Mouse (Mus musculus): Measurements from ENCODE around the gene Kxd1. TPM values are rescaled to one million over a fixed set of nuclear protein-coding genes. Genes with fewer than 3 reads are reported as not detected.

The Kxd1 gene
- total RNA-seq, 2 experiments from 2014 or later: 45.0 to 49.7 TPM

GRCm38 (mm10) chr8:70551558-70552161, 23.9 kb upstream of the Kxd1 start:
- DNase-seq (ENCODE audit: low spot score in 2 of 2): no peak
- intact Hi-C loops (cut with DNase I): no loop called here

GRCm38 (mm10) chr8:70549412-70550184, 21.8 kb upstream of the Kxd1 start:
- no peak for DNase-seq (ENCODE audit: low spot score in 2 of 2)
- intact Hi-C loops (cut with DNase I): loop anchor here (5.0 kb wide), 1 partner anchor 33 kb away; no protein-coding TSS in a partner anchor

DNA sequence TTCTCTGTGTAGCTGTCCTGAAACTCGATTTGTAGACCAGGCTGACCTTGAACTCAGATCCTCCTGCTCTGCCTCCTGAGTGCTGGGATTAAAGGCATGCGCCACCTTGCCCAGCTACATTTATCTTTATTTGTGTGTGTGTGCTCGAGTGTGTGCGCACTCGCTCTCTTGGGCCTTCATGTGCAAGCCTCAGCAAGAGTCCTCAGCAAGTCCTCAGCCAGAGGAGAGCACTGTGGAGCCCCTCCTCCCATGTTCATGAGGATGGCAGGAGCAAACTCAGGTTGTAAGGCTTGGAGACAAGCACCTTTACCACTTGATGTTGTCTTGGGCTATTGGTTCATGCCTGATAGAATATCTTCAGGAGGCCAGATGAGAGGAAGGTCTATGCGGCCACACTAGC, 20.0 kb upstream of the Kxd1 start:
- intact Hi-C loops (cut with DNase I): loop anchor here (5.0 kb wide), 1 partner anchor 35 kb away; no protein-coding TSS in a partner anchor
- DNase-seq (ENCODE audit: low spot score in 2 of 2): no peak

DNA sequence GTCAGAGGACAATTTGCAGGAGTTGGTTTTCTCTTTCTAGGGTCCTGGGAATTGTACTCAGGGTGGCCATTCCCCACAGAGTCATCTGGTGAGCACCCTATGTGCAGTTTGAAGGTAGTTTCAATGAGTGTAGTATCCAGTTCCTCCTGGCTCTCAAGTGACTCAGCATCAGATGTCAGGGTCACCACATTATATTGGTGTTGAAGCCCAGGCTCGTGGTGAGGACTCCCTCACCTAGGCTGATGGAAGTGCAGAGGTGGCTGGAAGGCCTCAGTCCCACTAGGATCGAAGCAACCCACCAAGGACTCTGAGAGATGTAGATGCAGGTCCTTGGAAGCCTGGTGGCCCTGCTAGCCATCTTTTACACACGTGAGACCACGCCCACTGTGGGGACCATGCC, 18.7 kb upstream of the Kxd1 start:
- intact Hi-C loops (cut with DNase I): loop anchor here (5.0 kb wide), 1 partner anchor 36 kb away; no protein-coding TSS in a partner anchor

GRCm38 (mm10) chr8:70544200-70544687, 16.5 kb upstream of the Kxd1 start:
- intact Hi-C loops (cut with DNase I): no loop called here
- DNase-seq (ENCODE audit: low spot score in 2 of 2): no peak

More for the DNA sequence above, 18.7 kb upstream of the Kxd1 start:
- no peak for DNase-seq (ENCODE audit: low spot score in 2 of 2)

DNA sequence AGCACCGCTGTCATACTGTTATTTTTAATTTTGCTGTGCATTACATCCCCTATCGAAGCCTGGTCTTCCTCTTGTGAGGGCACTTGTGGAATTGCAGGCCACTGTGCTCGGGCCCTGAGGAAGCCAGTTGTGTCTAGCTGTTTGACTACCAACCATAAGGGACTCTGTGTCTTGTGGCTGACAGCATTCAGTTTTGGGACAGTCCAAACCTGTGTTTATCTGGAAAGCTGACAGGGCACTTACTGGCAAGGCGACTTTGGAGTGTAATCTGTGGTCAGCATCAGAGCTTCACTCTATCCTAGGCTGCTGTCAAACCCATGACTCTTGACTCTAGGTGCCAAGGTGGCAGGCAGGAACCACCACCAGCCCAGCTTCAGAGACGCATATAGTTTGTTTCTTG, 13.3 kb upstream of the Kxd1 start:
- intact Hi-C loops (cut with DNase I): no loop called here
- DNase-seq (ENCODE audit: low spot score in 2 of 2): no peak

DNA sequence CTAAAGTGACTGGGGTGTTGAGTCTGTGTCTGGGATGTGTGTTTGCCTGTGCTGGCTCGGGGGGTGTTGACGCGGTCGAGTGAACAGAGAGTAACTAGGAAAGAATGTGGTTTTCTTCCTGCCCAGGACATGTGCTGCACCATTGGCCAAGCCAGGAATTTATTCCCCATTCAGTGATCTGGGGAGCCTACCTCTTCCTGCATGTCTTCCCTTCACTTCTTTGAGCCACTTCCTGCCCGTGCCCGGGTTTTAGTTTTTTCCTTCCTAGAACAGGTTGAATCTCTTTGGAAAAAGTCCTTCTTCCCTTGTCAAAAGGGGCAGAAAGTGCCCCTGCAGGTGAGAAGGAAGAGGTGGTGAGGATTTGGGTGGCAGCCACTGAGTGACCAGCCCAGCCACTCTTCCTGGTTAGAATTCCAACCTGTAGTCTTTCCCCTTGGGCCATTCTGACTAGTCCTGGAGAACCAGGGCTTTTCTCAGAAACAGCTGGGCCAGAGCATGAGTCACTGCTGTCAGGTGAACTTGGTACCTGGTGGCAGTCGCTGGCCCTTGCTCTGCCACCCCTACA, 12.8 kb upstream of the Kxd1 start:
- intact Hi-C loops (cut with DNase I): no loop called here
- DNase-seq (ENCODE audit: low spot score in 2 of 2): no peak

DNA sequence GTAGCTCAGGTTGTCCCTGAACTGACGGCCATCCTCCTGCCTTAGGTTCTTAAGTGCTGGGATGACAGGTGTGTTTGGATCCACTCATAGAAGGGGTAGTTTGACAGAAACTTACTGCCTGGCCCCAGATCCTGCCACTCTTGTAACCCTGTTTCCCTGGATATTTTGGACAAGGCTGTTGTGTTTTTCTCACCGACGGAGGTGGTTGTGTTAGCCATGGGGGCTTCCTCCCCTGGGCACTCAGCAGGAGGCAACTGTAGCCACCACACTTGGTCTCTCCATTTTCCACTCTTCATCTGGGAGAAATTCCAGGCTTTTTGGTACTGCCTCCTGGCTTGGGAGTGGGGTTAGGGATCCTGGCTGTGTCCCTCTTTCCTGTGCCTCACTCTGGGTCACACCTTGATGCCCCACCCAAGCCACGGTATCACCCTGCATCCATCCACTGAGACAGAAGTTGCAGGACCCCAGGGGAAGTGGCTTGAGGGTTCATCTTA, 12.3 kb upstream of the Kxd1 start:
- intact Hi-C loops (cut with DNase I): no loop called here
- DNase-seq (ENCODE audit: low spot score in 2 of 2): no peak

- intact Hi-C loops (cut with DNase I): no loop called here
- DNase-seq (ENCODE audit: low spot score in 2 of 2): peak; percentile 99
Measured at GRCm38 (mm10) chr8:70539077-70539813, 11.5 kb upstream of the Kxd1 start, which contains the start of gene Ell. TSS of gene Ell (plus strand) at chr8:70539457.

DNA sequence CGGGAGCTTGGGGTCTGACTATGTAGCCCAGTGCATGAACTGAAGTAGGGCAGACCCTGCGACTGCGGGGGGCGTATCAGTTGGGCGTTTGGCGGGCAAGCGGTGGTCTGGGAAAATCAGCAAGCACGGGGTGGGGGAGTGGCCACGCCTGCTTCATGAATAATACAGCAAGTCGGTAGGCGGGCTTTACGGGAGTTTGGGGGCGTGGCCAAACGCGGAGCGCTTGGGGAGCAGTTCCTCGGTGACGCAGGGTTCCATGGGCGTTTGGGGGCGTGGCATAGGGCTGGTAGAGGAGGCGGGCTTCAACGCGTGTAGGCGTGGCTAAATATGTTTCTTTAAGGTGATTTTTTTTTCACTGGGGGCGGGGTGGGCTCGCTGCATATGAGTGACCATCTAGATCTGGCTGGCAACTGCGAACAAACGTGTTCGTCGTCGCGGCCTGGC, 10.9 kb upstream of the Kxd1 start:
- peak; percentile 97 to 98 for DNase-seq (ENCODE audit: low spot score in 2 of 2)
- intact Hi-C loops (cut with DNase I): no loop called here

DNA sequence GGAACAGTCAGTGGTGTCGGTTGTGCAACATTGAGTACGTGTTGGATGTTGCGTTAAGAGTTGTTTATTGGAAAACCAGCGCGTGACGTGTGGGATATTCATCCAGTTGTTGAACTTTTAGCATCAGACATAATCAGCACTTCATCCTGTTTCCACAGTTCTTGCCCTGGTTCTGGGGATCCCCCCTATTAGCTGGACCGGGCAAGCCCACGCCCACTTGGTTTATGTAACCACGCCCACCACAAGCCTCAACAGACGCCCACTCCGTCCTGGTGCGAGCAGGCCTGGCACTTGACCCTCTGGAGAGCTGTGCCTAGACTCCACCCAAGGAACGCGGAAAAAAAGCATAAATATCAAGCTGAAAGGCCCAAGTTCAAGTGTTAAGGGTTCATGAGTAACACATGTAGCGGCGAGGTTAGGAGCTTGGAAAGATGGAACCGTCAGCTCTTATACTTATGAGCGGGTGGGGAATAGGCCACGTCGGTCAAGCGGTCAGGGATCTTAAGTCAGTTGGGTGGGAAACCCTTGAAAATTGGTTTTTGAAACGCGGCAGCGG, 10.3 kb upstream of the Kxd1 start:
- intact Hi-C loops (cut with DNase I): no loop called here
- no peak for DNase-seq (ENCODE audit: low spot score in 2 of 2)

DNA sequence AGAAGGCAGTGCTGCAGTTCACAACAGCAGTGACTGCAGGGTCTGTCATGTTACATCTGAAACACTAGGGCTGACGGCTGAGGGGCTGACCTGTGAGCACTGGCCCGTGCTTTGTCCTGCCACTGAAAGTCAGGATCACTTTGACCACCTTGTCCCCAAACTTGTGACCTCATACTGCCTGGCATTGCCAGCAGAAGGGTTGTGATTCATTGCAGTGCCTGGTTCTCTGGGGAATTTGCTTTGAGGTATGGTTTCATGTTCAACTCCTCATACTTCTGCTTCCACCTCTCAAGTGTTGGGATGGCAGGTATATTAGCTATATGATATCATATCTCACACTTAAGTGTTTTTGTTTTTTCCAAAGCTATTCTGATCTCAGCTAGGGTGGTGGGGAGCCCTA, 7.9 kb upstream of the Kxd1 start:
- DNase-seq (ENCODE audit: low spot score in 2 of 2): no peak
- intact Hi-C loops (cut with DNase I): no loop called here

- no peak for DNase-seq (ENCODE audit: low spot score in 2 of 2)
- intact Hi-C loops (cut with DNase I): no loop called here
Measured at GRCm38 (mm10) chr8:70535221-70535620, 7.5 kb upstream of the Kxd1 start.

GRCm38 (mm10) chr8:70534281-70534680, 6.5 kb upstream of the Kxd1 start:
- DNase-seq (ENCODE audit: low spot score in 2 of 2): no peak
- intact Hi-C loops (cut with DNase I): no loop called here

GRCm38 (mm10) chr8:70530314-70530713, 2.6 kb upstream of the Kxd1 start:
- intact Hi-C loops (cut with DNase I): no loop called here
- DNase-seq (ENCODE audit: low spot score in 2 of 2): no peak

DNA sequence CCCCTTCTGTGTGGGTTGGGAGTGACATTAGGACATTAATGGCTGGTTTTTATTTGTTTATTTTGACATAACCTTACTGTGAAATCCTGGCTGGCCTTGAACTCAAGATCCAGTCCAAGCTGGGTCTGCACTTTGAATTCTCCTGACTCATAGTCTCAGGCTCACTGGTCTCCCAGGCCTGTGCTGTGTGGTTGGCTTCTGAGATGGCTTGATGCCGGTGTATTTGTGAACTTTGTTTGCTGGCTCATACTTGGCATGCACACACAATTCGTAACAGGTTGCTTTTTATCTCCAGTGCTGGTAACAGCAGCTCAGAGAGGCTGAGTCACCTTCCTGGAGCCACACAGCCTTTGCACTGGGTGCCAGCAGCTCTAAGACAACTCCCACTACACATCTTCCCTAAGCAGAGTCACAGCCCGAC, 2.0 kb upstream of the Kxd1 start:
- intact Hi-C loops (cut with DNase I): no loop called here
- DNase-seq (ENCODE audit: low spot score in 2 of 2): no peak

- no peak for DNase-seq (ENCODE audit: low spot score in 2 of 2)
- intact Hi-C loops (cut with DNase I): no loop called here
Measured at GRCm38 (mm10) chr8:70529299-70529698, 1.5 kb upstream of the Kxd1 start.

DNA sequence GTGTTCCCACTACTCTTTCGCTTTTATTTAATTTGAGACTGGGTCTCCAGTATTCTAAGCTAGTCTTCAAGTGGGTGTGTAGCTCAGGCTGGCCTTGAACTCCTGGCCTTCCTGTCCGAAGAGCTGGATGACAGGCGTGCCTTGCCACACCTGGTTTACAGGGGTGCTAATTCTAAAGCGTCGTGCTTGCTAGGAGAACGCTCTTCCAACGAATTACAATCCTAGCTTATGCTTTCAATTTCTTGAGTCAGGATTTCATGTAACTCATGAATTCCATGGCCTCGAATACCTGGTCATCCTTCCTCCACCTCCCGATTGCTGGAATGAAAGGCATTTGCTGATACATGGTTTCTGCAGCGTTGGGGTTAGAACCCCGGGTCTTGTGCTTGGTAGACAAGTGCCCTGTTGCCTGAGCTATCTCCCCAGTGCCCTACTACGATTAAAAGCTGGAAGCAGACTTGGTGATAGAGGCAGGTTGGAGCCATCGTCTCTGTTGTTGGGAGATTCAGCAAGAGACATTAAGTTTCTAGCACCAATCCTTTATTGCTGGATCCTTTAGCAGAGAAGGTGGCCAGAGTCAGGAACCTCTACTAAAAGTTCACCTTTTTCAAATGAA, 534 bp upstream of the Kxd1 start:
- intact Hi-C loops (cut with DNase I): no loop called here
- DNase-seq (ENCODE audit: low spot score in 2 of 2): no peak

DNA sequence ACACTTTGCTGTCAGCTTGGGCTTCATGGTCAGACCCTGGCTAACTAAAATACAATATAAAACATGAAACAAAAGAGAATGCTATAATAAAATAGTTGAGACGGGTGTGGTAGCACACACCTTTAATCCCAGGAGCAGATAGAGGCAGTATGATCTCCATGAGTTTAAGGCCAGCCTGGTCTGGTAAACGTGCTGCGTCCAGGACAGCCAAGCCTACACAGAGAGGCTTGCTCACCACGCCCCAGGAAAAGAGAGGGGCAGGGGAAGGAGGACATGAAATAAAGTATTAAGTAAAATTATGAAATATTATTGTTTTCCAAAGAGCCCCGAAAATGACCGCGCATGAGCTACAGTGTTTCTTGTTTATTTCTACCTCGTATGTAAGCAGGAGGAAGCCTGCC, 645 bp downstream of the Kxd1 start:
- no peak for DNase-seq (ENCODE audit: low spot score in 2 of 2)
- intact Hi-C loops (cut with DNase I): no loop called here

All from left cerebral cortex, postnatal 36 days (tissue).